19 mouse cellular contexts compared by ENCODE assay signal in the genomic region with DNA sequence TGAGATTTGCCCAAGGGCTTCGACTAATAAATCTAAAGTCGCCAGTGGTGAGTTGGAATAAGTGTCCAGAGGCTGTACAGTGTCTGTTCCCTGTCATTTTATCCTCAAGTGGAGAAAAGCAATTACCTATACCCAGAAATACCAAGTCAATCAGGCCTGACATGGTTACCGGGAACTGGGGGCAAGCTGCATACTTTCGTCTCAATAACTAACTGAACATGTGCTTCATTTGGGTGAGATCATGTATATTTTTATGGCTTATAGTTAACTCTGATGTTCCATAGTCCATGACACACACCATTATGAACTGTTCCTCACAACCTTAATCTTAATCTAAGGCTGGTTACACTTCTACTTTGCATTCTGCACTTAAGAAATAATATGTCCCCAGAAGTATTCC.
DNase-seq lines count a peak whose midpoint lies in the region; ATAC-seq and TF ChIP-seq lines count a peak whose summit lies in the region.
"Had no signal": no experiment of that assay in that cellular context is flagged by ENCODE, and none has a peak within 500 bp of the region (broad histone marks: within the 10 kb centered on the region; RNA-seq: fewer than 3 reads in every experiment).

No protein-coding gene starts in this region.

- H3K9me3 ChIP-seq in kidney, postnatal 0 days (replicated peaks; ENCODE audit: low read length), result no peaks in the 10 kb centered on the region
- H3K9me3 ChIP-seq: forebrain, embryonic 15.5 days had no signal

- H3K27ac ChIP-seq in kidney, adult 2 months (ENCODE audit: insufficient read depth, low read depth, low read length), result no peak overlapping the region
- H3K27ac ChIP-seq in kidney, postnatal 0 days, result peak overlapping the region; percentile 57
- H3K27ac ChIP-seq: embryonic facial prominence, embryonic 12.5 days; forebrain, embryonic 15.5 days; hindbrain, embryonic 12.5 days had no signal

- no peaks in the 10 kb centered on the region for H3K36me3 ChIP-seq in kidney, adult 2 months (ENCODE audit: control insufficient read depth, insufficient read depth, low read length)
- no peaks in the 10 kb centered on the region for H3K36me3 ChIP-seq in kidney, postnatal 0 days (ENCODE audit: insufficient read depth, low read length)
- H3K36me3 ChIP-seq: embryonic facial prominence, embryonic 12.5 days; forebrain, embryonic 15.5 days; hindbrain, embryonic 12.5 days had no signal

- H3K4me3 ChIP-seq in kidney, adult 2 months (ENCODE audit: insufficient read depth, low read depth, low read length), result no peak overlapping the region
- no peak overlapping the region for H3K4me3 ChIP-seq in kidney, postnatal 0 days (replicated peaks; ENCODE audit: low read depth, low read length)
- H3K4me3 ChIP-seq: embryonic facial prominence, embryonic 12.5 days; forebrain, embryonic 15.5 days; hindbrain, embryonic 12.5 days had no signal

- no peak for TF ChIP-seq POLR2A in kidney, adult 2 months (IDR thresholded peaks at IDR 0.05; ENCODE audit: low read depth, low read length)

- ATAC-seq in kidney, postnatal 0 days (replicated peaks; ENCODE audit: low FRiP score, low read depth), result peak; percentile 89
- ATAC-seq: activated CD4-positive, CD25-positive, alpha-beta regulatory T cell, adult 4 months; forebrain, embryonic 15.5 days had no signal

- 42% methylated on average over 4 of the region's 4 CpGs for WGBS in kidney, adult 2 months
- WGBS in kidney, postnatal 0 days, result 44% methylated on average over 4 of the region's 4 CpGs

- no peak overlapping the region for H3K9ac ChIP-seq in kidney, postnatal 0 days (ENCODE audit: low read depth, low read length)
- H3K9ac ChIP-seq: embryonic facial prominence, embryonic 12.5 days; forebrain, embryonic 15.5 days; hindbrain, embryonic 12.5 days had no signal

- peak; percentile 20 for DNase-seq in kidney, adult 2 months
- no peak for DNase-seq in kidney, adult 9 months
- no peak for DNase-seq in kidney, postnatal 0 days (ENCODE audit: low spot score)
- no peak for DNase-seq in kidney, postnatal 4 days
- DNase-seq in kidney, postnatal 14 days, result peak; percentile 18
- no peak for DNase-seq in gastrocnemius, postnatal 4 days (ENCODE audit: low spot score in 2 of 2)
- DNase-seq in heart, adult 8-10 months (ENCODE audit: low spot score), result no peak
- no peak for DNase-seq in layer of hippocampus, postnatal 25 days (ENCODE audit: extremely low spot score in 1 of 2, low spot score in 1 of 2)
- DNase-seq: adrenal gland, postnatal 14 days; cerebellum, adult 11-12 months; cerebellum, adult 9-10 months; cerebellum, postnatal 25 days; gastrocnemius, postnatal 10 days; heart, postnatal 10 days; heart, postnatal 4 days had no signal

- H3K27me3 ChIP-seq in kidney, adult 2 months (replicated peaks; ENCODE audit: control insufficient read depth, insufficient read depth, low read length), result no peaks in the 10 kb centered on the region
- no peaks in the 10 kb centered on the region for H3K27me3 ChIP-seq in kidney, postnatal 0 days (ENCODE audit: insufficient read depth, low read length)
- H3K27me3 ChIP-seq: embryonic facial prominence, embryonic 12.5 days; forebrain, embryonic 15.5 days; hindbrain, embryonic 12.5 days had no signal

- H3K4me2 ChIP-seq in kidney, postnatal 0 days (ENCODE audit: low read length), result no peak overlapping the region
- H3K4me2 ChIP-seq: embryonic facial prominence, embryonic 12.5 days; forebrain, embryonic 15.5 days; hindbrain, embryonic 12.5 days had no signal

- no peak for TF ChIP-seq CTCF in kidney, adult 2 months (conservative IDR thresholded peaks at IDR 0.05; ENCODE audit: insufficient read depth, insufficient read length, low read depth, low read length)
- no peak for TF ChIP-seq CTCF in kidney, postnatal 0 days (IDR thresholded peaks at IDR 0.05; ENCODE audit: low read depth)

- no peaks in the 10 kb centered on the region for H3K4me1 ChIP-seq in kidney, adult 2 months (ENCODE audit: control insufficient read depth, insufficient read depth, low read length)
- H3K4me1 ChIP-seq in kidney, postnatal 0 days (replicated peaks; ENCODE audit: insufficient read depth, low read length), result 0 out of 2 replicates have a peak, but pooled peaks cover 4% of the 10 kb centered on the region
- H3K4me1 ChIP-seq: hindbrain, embryonic 12.5 days had no signal

Comparison
In these comparisons a context has a peak if more than half of its experiments do, and no peak if none do; other contexts are left out.
1. DNase-seq: peak in kidney, adult 2 months (single experiment) and kidney, postnatal 14 days (single experiment); none in kidney, adult 9 months (single experiment), kidney, postnatal 0 days (single experiment), kidney, postnatal 4 days (0 of 2), gastrocnemius, postnatal 4 days (0 of 2), heart, adult 8-10 months (single experiment) and layer of hippocampus, postnatal 25 days (0 of 2).